Mouse (Mus musculus) heart, postnatal 4 days (tissue): ENCODE results near the gene Nckipsd. TPM values are rescaled to one million over a fixed set of nuclear protein-coding genes. Genes with fewer than 3 reads are reported as not detected.

ENCODE experiments used
- DNase-seq: peaks from one replicate; pipeline ENCODE4 v3.0.0; 2021
- total RNA-seq, 2 experiments: library from RNA; stranded (reverse); gene quantifications; 2 replicates each; pipeline ENCODE4 v1.2.3; 2021

Nckipsd gene
- total RNA-seq = 1 to 10 TPM; 8.1 to 8.2 TPM

DNA sequence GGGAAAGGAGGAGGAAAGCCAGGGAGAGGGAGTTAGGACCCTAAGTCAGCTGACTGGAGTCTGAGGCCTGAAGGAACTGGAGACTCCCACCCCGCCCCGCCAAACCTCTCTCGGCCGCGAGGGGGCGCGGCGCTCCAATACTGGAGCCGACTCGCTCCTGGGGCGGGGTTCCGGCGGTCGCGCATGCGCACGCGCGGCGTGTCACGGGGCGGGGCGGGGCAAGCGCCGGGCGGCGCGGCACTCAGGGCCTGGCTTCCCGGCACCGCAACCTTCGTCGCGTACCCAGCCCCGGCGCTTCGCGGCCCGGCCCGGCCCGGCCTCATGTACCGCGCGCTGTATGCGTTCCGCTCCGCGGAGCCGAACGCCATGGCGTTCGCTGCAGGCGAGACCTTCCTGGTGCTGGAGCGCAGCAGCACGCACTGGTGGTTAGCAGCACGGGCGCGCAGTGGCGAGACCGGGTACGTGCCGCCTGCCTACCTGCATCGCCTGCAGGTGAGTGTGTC is at the start of gene Nckipsd:
Nckipsd (plus strand) TSS at position 206 of the 503 bp plus-strand sequence.
- DNase-seq = peak; percentile 98

DNA sequence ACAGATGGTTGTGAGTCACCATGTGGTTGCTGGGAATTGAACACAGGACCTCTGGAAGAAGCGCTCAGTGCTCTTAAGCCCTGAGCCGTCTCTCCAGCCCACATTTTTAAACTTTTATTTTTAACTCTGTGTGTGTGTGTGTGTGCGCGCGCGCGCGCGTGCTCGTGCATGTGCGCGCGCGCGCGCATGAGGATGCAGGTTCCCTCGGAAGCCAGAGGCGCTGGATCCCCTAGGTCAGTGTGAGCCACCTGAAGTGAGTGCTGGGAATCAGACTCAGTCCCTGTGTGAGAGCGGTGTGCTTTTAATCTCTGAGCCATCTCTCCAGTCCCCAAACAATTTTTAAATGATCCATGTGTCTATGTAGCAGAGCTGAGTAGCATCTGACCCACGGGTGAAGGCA is 49.0 kb upstream of the Nckipsd start:
- DNase-seq = no peak

DNA sequence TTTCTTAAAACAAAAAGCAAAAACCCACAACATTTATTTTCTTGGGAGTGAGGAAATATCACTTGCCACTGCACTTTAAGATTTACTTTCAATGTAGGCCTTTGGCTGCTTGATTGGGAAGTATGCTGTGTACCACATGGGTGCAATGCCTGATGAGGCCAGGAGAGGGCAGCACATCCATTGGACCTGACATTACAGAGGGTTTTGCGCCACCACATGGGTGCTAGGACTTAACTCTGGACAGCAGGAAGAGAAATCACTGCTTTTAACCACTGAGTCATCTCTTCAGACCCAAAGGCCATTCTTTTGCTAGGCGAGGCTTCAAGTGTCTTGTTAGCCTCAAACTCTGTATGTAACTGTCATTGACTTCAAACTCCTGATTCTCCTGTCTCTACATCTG is 48.4 kb upstream of the Nckipsd start:
- DNase-seq = peak; percentile 58

DNA sequence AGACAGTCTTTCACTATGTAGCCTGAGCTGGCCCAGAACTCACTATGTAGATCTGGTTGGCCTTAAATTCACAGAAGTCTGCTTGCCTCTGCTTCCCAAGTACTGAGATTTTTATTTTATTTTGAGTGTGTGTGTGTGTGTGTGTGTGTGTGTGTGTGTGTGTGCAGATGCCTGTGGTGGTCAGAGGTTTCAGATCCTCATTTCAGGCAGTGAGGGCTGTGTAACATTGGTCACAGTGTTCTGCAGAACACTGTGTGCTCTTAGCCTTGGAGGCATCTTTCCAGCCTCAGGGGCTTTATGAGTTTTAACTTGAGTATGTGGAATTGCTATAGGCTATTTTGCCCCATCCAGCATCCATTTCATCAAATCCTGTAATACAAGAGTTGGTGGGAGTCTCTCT is 46.6 kb upstream of the Nckipsd start:
- DNase-seq = no peak

DNA sequence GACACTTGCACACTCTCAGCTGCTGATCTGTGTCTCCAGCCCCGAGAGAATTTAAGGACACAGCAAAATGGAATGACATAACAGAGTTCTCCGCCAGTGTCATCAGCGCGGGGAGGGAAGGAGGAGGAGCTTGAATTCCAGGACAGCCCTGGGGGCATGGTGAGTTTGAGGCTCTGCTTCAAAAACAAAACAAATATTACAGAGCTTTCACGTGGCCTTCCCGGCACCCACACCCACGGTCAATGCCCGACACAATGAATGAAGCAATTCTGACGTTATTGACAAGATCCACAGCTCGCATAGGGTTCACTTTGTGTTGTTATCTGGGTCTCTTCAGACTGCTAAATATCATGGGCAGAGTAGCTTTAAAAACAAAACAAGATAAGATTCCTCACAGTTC is 43.2 kb upstream of the Nckipsd start:
- no peak for DNase-seq

DNA sequence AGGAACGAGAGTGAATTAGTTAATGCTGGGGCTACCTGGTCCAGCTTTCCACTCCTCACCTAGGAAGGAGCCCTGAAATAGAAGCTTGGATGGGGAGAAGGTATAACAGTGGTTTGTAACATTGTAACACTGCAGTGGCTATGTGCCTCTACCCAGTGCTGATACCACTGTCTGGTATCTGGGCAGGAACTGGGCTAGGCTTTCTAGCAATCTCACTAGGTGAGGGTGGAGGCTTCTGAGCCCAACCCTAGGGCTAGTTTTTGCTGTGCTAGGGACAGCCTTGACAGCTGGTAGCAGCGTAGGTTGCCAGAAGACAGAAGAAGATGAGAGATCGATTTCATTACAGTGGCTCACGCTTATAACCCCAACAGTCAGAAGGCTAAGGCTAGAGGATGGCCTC is 31.6 kb upstream of the Nckipsd start:
- DNase-seq = no peak

DNA sequence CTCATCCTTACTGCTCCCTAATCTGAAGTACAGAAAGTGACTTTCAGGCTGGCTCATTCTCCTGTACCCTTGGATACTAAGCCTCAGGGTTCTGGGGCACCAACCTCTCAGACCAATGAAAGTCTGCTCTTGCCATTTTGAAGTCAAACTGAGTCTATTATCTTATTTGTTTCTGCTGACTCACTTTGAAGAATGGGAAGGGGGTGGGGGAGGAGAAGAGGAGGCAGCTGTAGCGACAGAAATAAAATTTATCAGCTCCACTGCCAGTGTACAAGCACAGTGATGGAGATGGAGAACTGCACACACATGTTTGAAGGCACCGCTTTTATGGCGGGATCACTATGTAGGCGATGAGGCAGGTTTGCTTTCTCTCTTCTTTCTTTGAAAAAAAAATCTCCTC is 30.9 kb upstream of the Nckipsd start:
- DNase-seq = no peak

DNA sequence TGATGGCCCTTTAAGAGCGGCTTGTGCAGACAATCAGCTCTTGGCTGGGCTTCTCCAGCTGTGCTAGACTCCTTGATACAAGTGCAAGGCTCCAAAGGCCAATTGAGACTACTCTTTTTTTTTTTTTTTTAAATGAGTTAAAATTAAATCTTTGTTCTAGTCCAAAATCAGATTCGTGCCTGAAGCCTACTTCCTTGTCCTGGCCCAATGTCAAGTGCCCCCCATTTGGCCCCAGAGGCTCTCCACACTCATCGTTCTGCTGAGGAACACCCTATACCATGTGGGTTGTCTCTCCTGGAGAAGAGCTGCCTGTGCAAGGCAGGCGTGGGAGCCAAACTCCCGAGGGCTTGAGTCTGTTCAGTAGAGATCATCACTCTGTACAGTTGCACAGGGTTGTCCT is 27.2 kb upstream of the Nckipsd start:
- DNase-seq = peak; percentile 15

DNA sequence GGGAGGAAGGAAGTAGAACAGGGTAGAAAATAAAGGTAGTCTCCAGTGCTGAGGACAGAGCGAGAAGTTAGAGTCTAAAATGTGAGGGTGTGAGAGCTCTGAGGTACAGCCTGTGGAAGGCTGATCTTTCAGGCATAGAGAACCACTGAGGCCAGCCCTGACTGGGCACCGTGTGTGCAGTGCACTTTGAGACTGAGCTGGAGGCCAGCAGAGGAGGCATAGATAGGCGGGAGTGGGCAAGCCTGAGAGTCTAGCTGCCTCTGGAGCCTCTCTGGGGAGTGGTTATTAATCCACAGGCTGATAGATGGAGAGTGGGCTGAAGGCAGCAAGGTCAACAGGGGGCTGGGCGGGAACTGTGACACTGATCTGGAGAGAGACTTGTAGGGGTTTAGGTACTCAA is 26.3 kb upstream of the Nckipsd start:
- no peak for DNase-seq

DNA sequence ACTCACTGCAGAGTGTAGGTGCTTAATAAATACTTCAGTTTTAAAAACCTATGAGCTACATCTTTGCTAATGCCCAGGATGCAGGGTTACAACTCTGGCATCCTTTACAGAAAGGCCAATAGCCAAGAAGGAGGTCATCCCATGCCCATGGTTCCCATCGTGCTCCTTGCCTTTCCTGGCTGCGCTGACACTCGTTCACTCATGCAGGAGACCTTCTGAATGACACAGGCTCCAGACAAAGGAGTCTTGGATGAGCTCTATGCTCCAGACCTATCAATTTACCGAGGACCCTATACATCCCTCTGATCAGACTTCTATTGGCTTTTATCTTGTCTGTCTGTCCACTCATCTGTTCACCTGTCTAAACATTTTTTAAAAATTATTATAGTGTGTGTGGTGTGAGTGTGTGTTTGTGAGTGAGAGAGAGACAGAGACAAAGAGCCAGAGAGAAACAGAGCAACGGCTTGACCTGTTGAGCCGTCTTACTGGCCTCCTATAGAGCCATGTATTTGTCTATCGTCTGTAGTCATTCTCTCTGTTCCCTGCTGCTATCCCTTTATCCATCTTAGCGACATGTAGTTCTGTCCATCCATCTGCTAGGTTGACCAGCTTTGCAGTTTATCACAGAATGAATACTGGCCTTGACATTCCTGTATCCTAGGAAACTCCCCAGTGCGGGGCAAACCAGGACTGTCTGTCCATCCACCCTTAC is 25.2 kb upstream of the Nckipsd start:
- DNase-seq = no peak

DNA sequence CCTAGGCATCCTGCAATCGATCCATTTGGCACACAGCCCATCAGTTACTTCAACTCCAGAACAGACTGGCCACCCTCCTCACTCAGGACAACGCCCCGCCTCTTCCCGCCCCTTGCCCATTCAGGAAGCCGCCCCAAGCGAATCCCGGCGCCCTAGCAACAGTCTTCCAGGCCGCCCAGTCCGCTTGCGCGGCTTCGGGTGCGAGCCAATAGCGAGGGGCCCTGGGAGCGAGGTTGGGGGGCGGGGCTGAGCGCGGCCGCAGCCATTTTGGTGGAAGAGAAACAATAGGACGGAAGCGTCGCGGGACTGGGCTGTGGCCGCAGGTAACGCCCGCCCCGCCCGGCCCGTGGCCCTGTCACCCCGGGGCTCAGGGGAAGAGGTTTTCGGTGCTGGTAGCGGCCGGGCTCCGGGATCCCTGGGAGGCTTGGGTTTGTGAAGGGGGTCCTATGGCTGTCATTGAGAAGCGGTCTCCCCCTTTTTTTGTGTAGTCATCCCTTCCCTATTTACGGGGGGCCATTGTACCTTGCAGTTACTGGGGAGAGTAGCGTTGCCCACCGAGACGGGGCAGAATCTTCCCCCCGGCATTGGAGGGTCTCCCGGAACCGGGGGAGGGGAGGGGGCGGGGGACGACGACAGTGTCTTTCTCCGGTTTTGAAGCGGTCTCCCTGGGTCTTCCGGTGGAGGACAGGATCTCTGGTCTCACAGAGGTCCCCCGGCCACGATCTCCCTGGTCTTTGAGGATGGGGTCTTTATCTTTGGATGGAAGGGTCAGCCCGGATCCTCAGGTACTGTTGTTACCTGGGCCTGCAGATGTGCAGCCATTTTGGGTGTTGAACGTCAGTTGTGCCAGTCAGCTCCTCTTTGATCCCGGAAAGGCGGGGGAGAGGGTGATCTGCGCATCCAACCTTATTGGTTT is 24.4 kb upstream of the Nckipsd start, which contains the start of gene Ip6k2:
Ip6k2 (plus strand) TSS at position 249 of the 916 bp plus-strand sequence.
- DNase-seq = peak; percentile 98

DNA sequence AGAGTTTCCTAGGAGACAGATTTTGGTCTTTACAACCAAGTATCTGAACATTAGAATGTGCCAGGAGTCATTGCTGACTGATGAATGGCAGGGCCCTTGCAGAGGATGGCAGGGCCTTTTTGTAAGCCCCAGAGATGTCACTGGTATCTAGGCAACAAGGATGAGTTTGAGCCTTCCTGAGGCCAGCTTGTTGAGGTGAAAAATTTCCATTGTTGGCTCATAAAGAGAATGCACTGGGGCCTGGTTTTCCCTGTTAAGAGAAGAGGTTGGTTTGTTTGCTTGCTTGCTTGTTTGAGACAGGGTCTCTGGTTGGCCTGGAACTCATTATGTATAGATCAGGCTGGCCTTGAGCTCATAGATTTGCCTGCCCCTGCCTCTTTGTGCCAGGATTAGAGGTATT is 22.8 kb upstream of the Nckipsd start:
- no peak for DNase-seq

DNA sequence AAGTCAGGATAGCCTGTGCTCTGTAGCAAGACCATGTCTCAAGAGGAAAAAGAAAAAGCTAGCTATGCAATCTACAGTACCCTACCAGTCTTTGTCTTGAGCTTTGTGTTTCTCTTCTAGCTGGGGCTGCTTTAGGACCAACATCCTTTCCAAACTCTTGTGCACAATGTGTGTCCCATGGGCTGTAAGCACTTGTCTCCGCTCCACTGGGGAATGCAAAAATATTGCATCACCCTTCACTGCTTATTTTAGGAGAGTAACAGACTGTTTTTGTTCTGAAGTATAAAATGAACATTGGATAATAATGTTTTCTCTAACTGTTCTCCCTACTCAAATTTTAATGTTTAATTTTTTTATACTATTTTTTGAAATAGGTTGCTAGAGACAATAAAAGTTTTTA is 21.7 kb upstream of the Nckipsd start:
- DNase-seq = no peak

DNA sequence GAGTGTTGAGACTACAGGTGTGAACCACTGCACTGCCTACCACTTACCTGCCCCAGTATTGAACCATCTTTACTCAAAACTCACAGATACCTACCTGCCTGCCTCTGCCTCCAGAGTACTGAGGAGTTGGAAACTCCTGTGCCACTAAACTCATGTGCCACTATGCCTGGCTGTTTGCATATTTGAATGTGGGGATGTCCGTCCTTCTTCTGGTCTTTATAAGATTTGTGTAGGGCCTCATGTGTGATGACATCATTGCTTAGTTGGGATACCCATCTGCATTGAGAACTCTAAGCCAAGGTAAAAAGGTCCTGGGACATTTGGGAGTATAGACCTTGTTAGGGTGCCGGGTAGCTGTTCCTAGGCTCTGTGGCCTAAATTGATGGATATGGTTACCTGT is 21.1 kb upstream of the Nckipsd start:
- no peak for DNase-seq

DNA sequence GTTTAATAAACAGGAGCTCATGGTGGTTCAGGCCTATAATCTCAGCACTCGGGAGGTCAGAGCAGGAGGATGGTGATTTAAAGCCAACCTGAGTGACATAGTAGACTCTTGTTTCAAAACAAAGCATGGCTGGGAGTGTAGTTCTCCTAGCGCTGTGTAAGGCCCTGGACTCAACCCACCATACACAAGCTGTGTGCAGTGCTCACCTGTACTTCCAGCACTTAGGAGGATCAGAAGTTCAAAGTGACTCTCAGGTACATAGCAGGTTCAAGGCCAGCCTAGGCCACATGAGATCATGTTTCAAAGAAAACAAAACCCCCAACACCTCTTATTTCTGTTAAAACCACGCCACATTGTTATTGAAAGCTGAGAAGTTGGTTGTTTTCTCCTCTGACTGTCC is 19.5 kb upstream of the Nckipsd start:
- no peak for DNase-seq

DNA sequence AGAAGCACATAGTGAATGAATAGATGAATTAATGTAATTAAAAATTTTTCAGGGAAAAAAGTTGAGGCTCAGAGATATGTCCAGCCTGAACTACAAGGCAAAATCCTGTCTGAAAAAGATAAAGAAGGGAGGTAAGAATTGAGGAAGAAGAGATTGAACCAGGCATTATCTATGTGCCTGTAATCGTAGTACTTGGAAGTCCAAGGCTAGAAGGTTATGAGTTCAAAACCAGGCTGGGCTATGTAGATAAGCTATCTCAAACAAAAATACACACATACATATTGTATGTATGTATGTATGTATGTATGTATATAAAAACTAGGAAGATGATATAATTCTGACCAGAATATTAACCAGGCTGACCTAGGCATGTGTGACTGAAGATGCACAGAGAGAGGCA is 15.9 kb upstream of the Nckipsd start:
- no peak for DNase-seq

DNA sequence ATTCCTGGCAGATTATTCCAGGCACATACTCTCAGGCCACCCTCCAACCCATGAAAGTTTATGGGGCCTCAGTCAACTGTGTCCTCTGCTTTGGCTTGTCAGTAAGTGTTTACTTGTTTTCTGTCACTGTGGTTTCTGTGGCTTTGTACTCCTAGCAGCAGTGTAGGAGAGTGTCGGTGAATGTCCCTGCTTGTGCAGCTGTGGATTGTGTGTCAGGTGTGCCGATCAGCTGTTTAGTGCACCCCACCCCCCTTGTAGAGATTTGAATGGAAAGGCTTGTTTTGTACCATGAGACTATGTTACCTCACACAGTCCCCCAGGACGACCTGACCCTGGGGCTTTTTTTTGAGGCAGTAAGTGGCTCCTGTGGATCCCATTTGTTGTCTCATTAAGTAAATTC is 15.4 kb upstream of the Nckipsd start:
- no peak for DNase-seq

DNA sequence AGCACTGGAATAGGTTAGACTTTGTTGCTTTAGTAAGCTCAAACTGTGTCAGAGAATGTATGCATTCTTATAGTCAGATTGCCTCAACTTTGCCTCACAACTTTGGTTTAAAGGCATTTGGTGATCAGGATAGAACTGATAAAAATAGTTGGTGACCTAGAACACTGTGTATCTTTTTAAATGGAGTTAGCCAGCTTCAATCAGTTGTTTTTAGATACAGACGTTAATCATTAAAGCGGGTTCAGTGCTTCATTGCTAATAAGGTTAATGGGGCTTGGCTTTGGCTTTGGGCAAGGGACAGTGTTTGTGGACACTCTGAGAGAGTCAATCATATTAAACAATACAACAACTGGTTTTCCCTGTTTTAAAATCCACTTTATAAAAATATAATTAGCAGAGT is 12.9 kb upstream of the Nckipsd start:
- no peak for DNase-seq

DNA sequence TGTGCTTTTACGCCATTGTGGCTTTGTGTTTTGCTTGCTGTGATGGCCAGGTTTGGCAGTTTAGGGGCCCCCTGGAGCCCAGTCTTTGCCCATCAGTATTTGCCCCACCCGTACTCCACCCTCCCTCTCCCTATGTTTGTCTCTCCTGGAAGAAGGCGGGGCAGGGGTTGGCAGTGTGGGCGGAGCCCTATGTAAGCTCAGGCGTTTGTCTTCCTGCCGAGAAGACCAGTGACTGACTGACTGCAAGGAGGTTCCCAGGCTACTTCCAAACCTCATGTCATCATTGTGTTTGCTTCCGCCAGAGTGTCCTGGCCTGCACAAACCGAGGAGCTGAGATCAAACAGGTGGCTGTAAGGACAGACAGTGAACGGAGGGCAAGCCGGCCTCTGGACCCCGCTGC is 12.4 kb upstream of the Nckipsd start:
- DNase-seq = peak; percentile 36

DNA sequence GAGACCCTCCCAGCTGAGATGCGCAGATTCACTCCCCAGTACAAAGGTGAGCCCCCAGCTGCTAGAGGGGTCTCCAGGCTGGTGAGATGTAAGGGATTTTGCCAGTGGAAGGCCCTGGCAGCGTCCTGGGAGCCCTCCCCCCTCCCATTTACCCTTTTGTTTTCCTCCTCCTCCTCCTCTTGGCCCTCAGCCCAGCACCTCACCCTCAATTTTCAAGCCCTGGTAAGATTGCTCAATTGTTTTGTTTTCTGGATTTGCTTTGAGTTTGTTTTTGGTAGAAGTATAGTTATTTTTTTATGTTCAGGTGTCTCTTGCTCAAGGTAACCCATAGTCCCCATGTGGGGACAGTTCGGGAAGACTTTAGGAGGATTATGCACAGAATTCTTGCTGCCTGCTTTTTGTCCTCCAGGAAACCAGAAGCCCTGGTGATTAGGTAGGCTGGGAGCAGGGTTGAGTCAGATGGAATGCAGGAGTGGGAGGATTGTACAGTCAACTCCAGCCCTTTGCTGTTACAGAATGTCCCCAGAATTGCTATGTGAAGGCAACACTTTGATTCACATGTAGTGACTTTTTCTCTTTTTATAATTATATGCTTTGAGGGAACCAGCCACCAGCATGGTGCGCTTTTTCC is 11.7 kb upstream of the Nckipsd start:
- DNase-seq = no peak

DNA sequence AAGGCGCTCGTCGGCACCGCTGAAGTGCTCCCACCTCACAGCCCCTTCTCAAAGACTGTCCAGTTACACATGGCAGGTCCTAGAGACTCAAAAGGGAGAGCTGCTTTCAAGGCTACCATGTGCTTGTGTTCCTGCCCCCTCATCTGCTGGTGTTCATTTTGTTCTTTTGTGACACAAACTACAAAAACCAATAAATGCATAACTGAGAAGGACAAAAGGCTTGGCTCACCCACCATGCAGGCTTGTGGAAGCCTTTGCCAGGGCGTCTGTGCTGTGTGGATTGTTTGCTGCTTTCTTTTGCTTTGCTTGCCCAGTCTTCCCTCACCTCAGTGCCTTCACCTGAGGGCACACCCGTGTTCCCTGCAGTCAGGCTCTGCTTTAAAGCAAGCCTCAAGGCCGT is 10.7 kb upstream of the Nckipsd start:
- no peak for DNase-seq

DNA sequence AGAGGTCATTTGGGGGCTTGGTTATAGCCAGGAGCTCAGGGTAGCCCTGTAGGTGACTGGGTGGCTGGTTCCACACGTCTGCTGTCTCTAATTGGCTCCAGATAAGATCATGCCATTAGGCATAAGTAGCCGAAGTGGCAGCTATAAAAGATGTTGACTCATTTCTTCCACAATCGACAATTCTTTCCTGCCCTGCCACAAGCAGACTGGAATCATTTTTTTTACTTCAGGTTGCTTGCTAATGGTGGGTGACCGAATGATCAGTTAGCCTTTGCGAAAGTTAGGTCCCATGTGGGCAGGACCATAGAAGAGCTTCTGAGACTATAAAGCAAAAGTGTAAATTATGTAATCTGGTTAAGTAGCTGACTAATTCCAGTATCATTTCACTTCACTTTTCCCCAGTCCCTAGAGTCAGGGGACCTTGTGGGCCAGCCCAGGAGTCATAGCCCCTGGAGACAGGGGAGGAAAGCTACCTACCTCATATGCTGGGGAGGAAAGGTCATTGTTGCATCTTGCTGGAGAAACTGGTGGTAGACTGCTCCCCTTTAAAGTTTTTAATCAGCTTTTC is 9.6 kb upstream of the Nckipsd start:
- no peak for DNase-seq

DNA sequence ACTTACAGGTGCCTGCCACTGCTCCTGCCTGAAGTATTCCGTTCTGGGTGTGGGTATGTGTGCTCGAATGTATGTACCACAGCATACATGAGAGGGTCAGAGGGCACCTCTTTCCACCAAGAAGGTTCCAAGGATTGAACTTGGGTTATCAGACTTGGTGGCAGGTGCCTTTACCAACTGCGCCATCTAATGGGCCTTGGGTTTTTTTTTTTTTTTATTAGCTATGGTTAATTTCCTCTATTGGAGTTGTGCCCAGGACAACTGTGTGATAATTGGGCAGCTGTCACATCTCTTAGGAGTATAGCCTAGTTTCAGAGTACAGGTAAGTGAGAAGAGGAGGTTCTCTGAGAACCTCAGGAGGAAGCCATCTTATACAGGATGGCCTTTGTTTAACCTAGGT is 8.6 kb upstream of the Nckipsd start:
- no peak for DNase-seq
